In the genomic region with DNA sequence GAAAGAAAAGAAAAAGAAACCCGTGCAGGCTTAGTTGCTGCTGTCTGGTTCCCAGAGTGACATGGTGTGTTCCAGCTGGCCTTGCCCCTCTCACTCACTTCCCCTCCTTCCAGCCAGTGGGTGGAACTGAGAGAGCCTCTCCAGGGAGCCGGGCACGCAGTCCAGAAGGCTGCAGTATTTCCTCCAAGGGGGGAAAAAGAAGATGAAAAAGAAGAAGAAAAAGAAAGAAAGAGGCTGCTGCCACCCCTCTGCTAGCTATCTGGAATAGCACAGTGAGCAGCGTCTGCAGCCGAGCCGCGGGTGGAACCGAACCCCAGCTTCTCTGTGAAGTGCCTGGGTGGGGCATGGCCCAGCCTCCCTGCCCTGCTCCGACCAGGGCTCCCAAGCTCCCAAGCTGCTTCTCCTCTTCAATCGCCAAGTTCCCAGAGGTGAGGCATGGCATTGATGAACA, we compare ENCODE assay signal across 8 mouse cellular contexts.
A peak's percentile ranks its signal among the peaks of the same experiment; 100 is the strongest.
DNase-seq lines count a peak whose midpoint lies in the region; ATAC-seq and TF ChIP-seq lines count a peak whose summit lies in the region.

No protein-coding gene starts in this region.

- peak overlapping the region; percentile 72 for H3K4me3 ChIP-seq in gastrocnemius, adult 2 months
- H3K4me3 ChIP-seq in hindbrain, embryonic 12.5 days, result peak overlapping the region; percentile 57
- H3K4me3 ChIP-seq in limb, embryonic 13.5 days, result peak overlapping the region; percentile 70
- H3K4me3 ChIP-seq in midbrain, embryonic 12.5 days, result peak overlapping the region; percentile 42

- H3K27ac ChIP-seq in gastrocnemius, adult 2 months, result peak overlapping the region; percentile 79
- peak overlapping the region; percentile 40; the same call in 1 of the 2 replicates for H3K27ac ChIP-seq in hindbrain, embryonic 12.5 days
- peak overlapping the region; percentile 92 for H3K27ac ChIP-seq in limb, embryonic 13.5 days
- H3K27ac ChIP-seq in midbrain, embryonic 12.5 days (replicated peaks), result no peak overlapping the region

- H3K9me3 ChIP-seq in hindbrain, embryonic 12.5 days (replicated peaks), result no peaks in the 10 kb centered on the region
- no peaks in the 10 kb centered on the region for H3K9me3 ChIP-seq in limb, embryonic 13.5 days
- no peaks in the 10 kb centered on the region for H3K9me3 ChIP-seq in midbrain, embryonic 12.5 days

- H3K9ac ChIP-seq in hindbrain, embryonic 12.5 days, result peak overlapping the region; percentile 74
- peak overlapping the region; percentile 89 for H3K9ac ChIP-seq in limb, embryonic 13.5 days
- H3K9ac ChIP-seq in midbrain, embryonic 12.5 days (replicated peaks), result peak overlapping the region; percentile 35

- no peak for TF ChIP-seq CTCF in gastrocnemius, adult 2 months (IDR thresholded peaks at IDR 0.05)

- peak overlapping the region; percentile 81 for H3K4me2 ChIP-seq in hindbrain, embryonic 12.5 days (replicated peaks)
- H3K4me2 ChIP-seq in limb, embryonic 13.5 days (replicated peaks), result peak overlapping the region; percentile 79
- H3K4me2 ChIP-seq in midbrain, embryonic 12.5 days (replicated peaks), result peak overlapping the region; percentile 88

- peak; percentile 79 for ATAC-seq in hindbrain, embryonic 12.5 days (ENCODE audit: low FRiP score)
- ATAC-seq in limb, embryonic 13.5 days (ENCODE audit: low FRiP score, low read depth), result peak; percentile 74
- peak; percentile 87 for ATAC-seq in midbrain, embryonic 12.5 days (ENCODE audit: low FRiP score, low read depth)

- intact Hi-C loops in gastrocnemius, adult 2 months (cut with DNase I), result no loop called here

- peak; percentile 10 for DNase-seq in R1 (ENCODE audit: low read depth, low spot score)
- peak; percentile 62 to 70 for DNase-seq in cerebellum, postnatal 10 days
- peak; percentile 75 for DNase-seq in gastrocnemius, adult 2 months
- DNase-seq in testis, postnatal 14 days (ENCODE audit: low spot score), result peak; percentile 30
- DNase-seq in T-cell, adult 2 months (ENCODE audit: low spot score), result no peak

- no peaks in the 10 kb centered on the region for H3K27me3 ChIP-seq in hindbrain, embryonic 12.5 days
- no peaks in the 10 kb centered on the region for H3K27me3 ChIP-seq in limb, embryonic 13.5 days
- peaks cover 20% of the 10 kb centered on the region; the same call in 1 of the 2 replicates for H3K27me3 ChIP-seq in midbrain, embryonic 12.5 days

- peaks cover 27% of the 10 kb centered on the region for H3K4me1 ChIP-seq in hindbrain, embryonic 12.5 days
- H3K4me1 ChIP-seq in limb, embryonic 13.5 days, result peaks cover 41% of the 10 kb centered on the region
- H3K4me1 ChIP-seq in midbrain, embryonic 12.5 days, result peaks cover 19% of the 10 kb centered on the region

- no peaks in the 10 kb centered on the region for H3K36me3 ChIP-seq in hindbrain, embryonic 12.5 days
- H3K36me3 ChIP-seq in limb, embryonic 13.5 days, result no peaks in the 10 kb centered on the region
- no peaks in the 10 kb centered on the region for H3K36me3 ChIP-seq in midbrain, embryonic 12.5 days

- WGBS in hindbrain, embryonic 12.5 days, result 1% methylated on average over 10 of the region's 10 CpGs
- 1% methylated on average over 10 of the region's 10 CpGs for WGBS in limb, embryonic 13.5 days
- WGBS in midbrain, embryonic 12.5 days, result 3% methylated on average over 10 of the region's 10 CpGs

Comparison
In these comparisons a context has a peak if more than half of its experiments do, and no peak if none do; other contexts are left out.
1. H3K9ac ChIP-seq: peak in every context shown above with its lines; median percentile 89 in limb, embryonic 13.5 days; 74 in hindbrain, embryonic 12.5 days; 35 in midbrain, embryonic 12.5 days.